Mouse (Mus musculus) embryonic fibroblast, embryonic 13.5 days (primary cell): ENCODE data around the gene Gp1ba.

ENCODE experiments used
- CTCF ChIP-seq: IDR thresholded peaks from 2 replicates; pipeline ENCODE4 v1.5.1; 2011; ENCODE audit warnings: mild to moderate bottlenecking, control low read depth, low read length, moderate library complexity, borderline replicate concordance; ENCODE audit not compliant: insufficient read depth
- POLR2A ChIP-seq: IDR thresholded peaks from 2 replicates; pipeline ENCODE4 v1.6.1; 2011; ENCODE audit warnings: low read depth, mild to moderate bottlenecking, control low read depth, low read length, moderate library complexity

- no peak for TF ChIP-seq POLR2A
- no peak for TF ChIP-seq CTCF
Observed at GRCm38 (mm10) chr11:70591733-70592132, 47.2 kb upstream of the Gp1ba start.
